Mouse (Mus musculus) kidney, adult 2 months (tissue): ENCODE data around the gene 9030025P20Rik.

Experiments
- CTCF ChIP-seq: fragments of 200-500 bp; conservative IDR thresholded peaks from 2 replicates; pipeline ENCODE4 v1.5.1; 2011; ENCODE audit warnings: low read depth, mild to moderate bottlenecking, control low read depth, low read length, moderate library complexity, mixed read lengths; ENCODE audit not compliant: insufficient read depth, insufficient read length
- POLR2A ChIP-seq: fragments of 200-500 bp; IDR thresholded peaks from one replicate; pipeline ENCODE4 v1.6.1; 2011; ENCODE audit warnings: low read depth, low read length, control low read depth

- TF ChIP-seq CTCF = no peak
- TF ChIP-seq POLR2A = no peak
These were observed 49.6 kb upstream of the 9030025P20Rik start for GRCm38 (mm10) chr17:14928631-14929030.
